Mouse (Mus musculus): ENCODE measurements around the gene Cpne2. TPM values are rescaled to one million over a fixed set of nuclear protein-coding genes. Genes with fewer than 3 reads are reported as not detected.

The Cpne2 gene
- polyA plus RNA-seq, 2 experiments: 2.6 to 2.7 TPM

DNA sequence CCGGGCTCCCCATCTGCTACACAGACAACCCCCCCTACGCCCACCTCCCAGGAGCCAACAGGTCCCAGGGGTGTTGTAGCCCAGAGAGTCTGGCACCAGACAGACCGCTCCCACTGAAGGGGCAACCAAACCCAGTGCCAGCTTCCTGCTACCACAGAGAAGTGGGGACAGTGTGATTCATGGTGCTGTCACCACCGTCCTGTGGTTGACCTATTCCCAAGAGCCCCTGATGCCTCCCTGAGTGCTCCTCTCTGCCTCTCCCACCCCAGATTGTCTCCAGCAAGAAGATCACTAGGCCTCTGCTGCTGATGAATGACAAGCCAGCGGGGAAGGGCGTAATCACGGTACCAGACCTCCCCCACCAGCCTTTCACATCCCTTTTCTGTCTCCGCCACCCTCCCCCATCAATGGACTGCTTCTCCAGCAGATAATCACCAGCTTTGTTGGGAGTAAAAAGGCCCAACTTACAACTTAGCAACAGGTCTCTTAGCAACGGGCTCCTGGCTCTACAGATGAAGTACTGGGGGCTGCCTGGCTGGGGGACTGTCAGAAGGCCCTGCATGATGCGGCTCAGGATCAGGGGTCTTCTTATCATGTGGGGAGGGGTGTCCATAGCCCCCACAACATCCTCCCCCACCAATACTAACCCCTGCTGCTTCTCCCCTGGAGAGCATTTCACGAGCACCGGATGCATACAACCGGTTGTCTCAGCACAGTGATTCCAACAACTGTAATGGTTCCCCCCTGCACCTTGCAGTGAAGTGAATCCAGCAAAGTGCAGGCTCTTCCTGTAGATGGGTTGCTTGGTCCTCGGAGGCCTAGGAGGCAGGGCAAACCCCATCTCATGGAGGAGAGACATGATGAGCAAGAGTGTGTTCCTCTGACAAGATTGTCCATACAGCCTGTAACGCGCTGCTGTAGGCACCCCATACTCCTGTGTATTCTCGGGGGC lies 19.0 kb downstream of the Cpne2 start:
- TF ChIP-seq EP300 (IDR thresholded peaks at IDR 0.05; ENCODE audit: low read depth) (no peak), CTCF (IDR thresholded peaks at IDR 0.05; ENCODE audit: low read depth) (no peak)
- Histone ChIP-seq H3K4me3 (ENCODE audit: insufficient read depth in 1 of 2, low read depth in 2 of 2, low read length in 2 of 2) (no peak overlapping the region), H3K9me3 (ENCODE audit: control insufficient read depth, low read length) (no peaks in the 10 kb centered on the region), H3K4me1 (replicated peaks; ENCODE audit: control insufficient read depth in 2 of 2, insufficient read depth in 2 of 2, low read length in 1 of 2) (no peaks in the 10 kb centered on the region), H3K9ac (replicated peaks) (no peak overlapping the region), H3K27me3 (ENCODE audit: control insufficient read depth, insufficient read depth, low read length) (no peaks in the 10 kb centered on the region), H3K36me3 (replicated peaks; ENCODE audit: control insufficient read depth, insufficient read depth, low read depth) (no peaks in the 10 kb centered on the region), H3K27ac (no peak overlapping the region), H3K4me2 (ENCODE audit: low read depth) (no peak overlapping the region)
- WGBS (ENCODE audit: insufficient replicate concordance): 61% methylated on average over 17 of the region's 17 CpGs
- ATAC-seq (ENCODE audit: insufficient read depth) (no peak), DNase-seq (ENCODE audit: low read depth in 3 of 3, low spot score in 3 of 3) (no peak)

DNA sequence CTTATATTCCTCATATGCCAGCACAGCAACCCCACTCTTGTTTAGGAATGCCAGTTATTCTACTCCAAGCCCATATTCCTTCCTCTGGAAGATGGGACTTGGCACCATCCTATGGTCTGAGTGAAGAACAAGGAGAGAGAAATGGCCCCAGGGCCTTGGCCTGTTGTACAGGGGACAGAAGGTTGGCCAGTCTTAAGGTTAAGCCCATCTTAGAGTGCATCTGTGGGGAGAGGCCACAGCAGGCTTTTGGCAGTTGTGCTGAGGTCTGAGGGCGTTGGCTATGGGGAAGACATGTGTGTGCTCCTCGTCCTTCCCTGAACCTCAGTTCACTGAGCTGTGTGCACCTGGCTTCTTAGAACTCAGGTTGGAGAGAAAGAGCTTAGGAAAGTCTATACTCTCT lies 19.9 kb downstream of the Cpne2 start:
- Histone ChIP-seq H3K9ac (replicated peaks) (no peak overlapping the region), H3K4me1 (replicated peaks; ENCODE audit: control insufficient read depth in 2 of 2, insufficient read depth in 2 of 2, low read length in 1 of 2) (no peaks in the 10 kb centered on the region), H3K27ac (no peak overlapping the region), H3K9me3 (ENCODE audit: control insufficient read depth, low read length) (no peaks in the 10 kb centered on the region), H3K4me3 (ENCODE audit: insufficient read depth in 1 of 2, low read depth in 2 of 2, low read length in 2 of 2) (no peak overlapping the region), H3K4me2 (ENCODE audit: low read depth) (no peak overlapping the region), H3K36me3 (replicated peaks; ENCODE audit: control insufficient read depth, insufficient read depth, low read depth) (no peaks in the 10 kb centered on the region), H3K27me3 (ENCODE audit: control insufficient read depth, insufficient read depth, low read length) (no peaks in the 10 kb centered on the region)
- ATAC-seq (ENCODE audit: insufficient read depth): no peak
- DNase-seq (ENCODE audit: low read depth in 3 of 3, low spot score in 3 of 3): no peak
- TF ChIP-seq EP300 (IDR thresholded peaks at IDR 0.05; ENCODE audit: low read depth) (no peak), CTCF (IDR thresholded peaks at IDR 0.05; ENCODE audit: low read depth) (no peak)
- WGBS (ENCODE audit: insufficient replicate concordance): 32% methylated on average over 2 of the region's 2 CpGs

GRCm38 (mm10) chr8:94557281-94557680 lies 24.5 kb downstream of the Cpne2 start:
- DNase-seq (ENCODE audit: low read depth in 3 of 3, low spot score in 3 of 3) (no peak), ATAC-seq (ENCODE audit: insufficient read depth) (no peak)
- 81% methylated on average over 3 of the region's 3 CpGs for WGBS (ENCODE audit: insufficient replicate concordance)
- Histone ChIP-seq H3K4me3 (ENCODE audit: insufficient read depth in 1 of 2, low read depth in 2 of 2, low read length in 2 of 2) (no peak overlapping the region), H3K27me3 (ENCODE audit: control insufficient read depth, insufficient read depth, low read length) (no peaks in the 10 kb centered on the region), H3K36me3 (replicated peaks; ENCODE audit: control insufficient read depth, insufficient read depth, low read depth) (no peaks in the 10 kb centered on the region), H3K9ac (replicated peaks) (no peak overlapping the region), H3K4me1 (replicated peaks; ENCODE audit: control insufficient read depth in 2 of 2, insufficient read depth in 2 of 2, low read length in 1 of 2) (no peaks in the 10 kb centered on the region), H3K9me3 (ENCODE audit: control insufficient read depth, low read length) (no peaks in the 10 kb centered on the region), H3K27ac (no peak overlapping the region), H3K4me2 (ENCODE audit: low read depth) (no peak overlapping the region)
- no peak for TF ChIP-seq EP300 (IDR thresholded peaks at IDR 0.05; ENCODE audit: low read depth)
- no peak for TF ChIP-seq CTCF (IDR thresholded peaks at IDR 0.05; ENCODE audit: low read depth)

- ATAC-seq (ENCODE audit: insufficient read depth): no peak
- no peak overlapping the region for H3K4me2 ChIP-seq (ENCODE audit: low read depth)
- no peak overlapping the region for H3K9ac ChIP-seq (replicated peaks)
- H3K27ac ChIP-seq: no peak overlapping the region
- H3K27me3 ChIP-seq (ENCODE audit: control insufficient read depth, insufficient read depth, low read length): no peaks in the 10 kb centered on the region
- DNase-seq (ENCODE audit: low read depth in 3 of 3, low spot score in 3 of 3): no peak
- no peak overlapping the region for H3K4me3 ChIP-seq (ENCODE audit: insufficient read depth in 1 of 2, low read depth in 2 of 2, low read length in 2 of 2)
- H3K4me1 ChIP-seq (replicated peaks; ENCODE audit: control insufficient read depth in 2 of 2, insufficient read depth in 2 of 2, low read length in 1 of 2): 0 out of 4 replicates have a peak, but pooled peaks cover 0 to 2% of the 10 kb centered on the region in 2 experiments
- H3K36me3 ChIP-seq (replicated peaks; ENCODE audit: control insufficient read depth, insufficient read depth, low read depth): no peaks in the 10 kb centered on the region
- no peak for TF ChIP-seq CTCF (IDR thresholded peaks at IDR 0.05; ENCODE audit: low read depth)
- no peak for TF ChIP-seq EP300 (IDR thresholded peaks at IDR 0.05; ENCODE audit: low read depth)
- 50% methylated on average over 5 of the region's 5 CpGs for WGBS (ENCODE audit: insufficient replicate concordance)
- H3K9me3 ChIP-seq (ENCODE audit: control insufficient read depth, low read length): no peaks in the 10 kb centered on the region
Observed at GRCm38 (mm10) chr8:94561256-94561655, 28.5 kb downstream of the Cpne2 start.

DNA sequence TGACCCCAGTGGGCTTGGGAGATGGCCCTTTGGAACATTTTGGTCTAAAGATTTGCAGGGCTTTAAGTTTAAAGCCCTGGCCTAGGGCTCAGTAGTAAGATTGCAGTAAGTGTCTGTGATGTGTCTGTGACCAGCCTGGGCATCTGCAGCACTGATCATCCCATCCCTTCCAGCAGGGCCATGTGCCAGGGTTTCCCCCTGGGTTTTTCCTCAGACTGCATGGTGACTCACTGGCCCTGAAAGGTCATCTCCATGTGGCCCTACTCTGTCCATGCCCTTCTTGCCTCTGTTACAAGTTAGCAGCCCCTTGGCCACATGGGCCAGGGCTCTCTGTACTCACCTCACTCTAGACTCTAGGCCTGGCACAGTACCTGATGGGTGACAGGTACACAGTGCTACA lies 31.6 kb downstream of the Cpne2 start:
- TF ChIP-seq CTCF (IDR thresholded peaks at IDR 0.05; ENCODE audit: low read depth): no peak
- TF ChIP-seq EP300 (IDR thresholded peaks at IDR 0.05; ENCODE audit: low read depth): no peak
- no peaks in the 10 kb centered on the region for H3K9me3 ChIP-seq (ENCODE audit: control insufficient read depth, low read length)
- no peaks in the 10 kb centered on the region for H3K36me3 ChIP-seq (replicated peaks; ENCODE audit: control insufficient read depth, insufficient read depth, low read depth)
- H3K27ac ChIP-seq: no peak overlapping the region
- no peaks in the 10 kb centered on the region for H3K27me3 ChIP-seq (ENCODE audit: control insufficient read depth, insufficient read depth, low read length)
- H3K9ac ChIP-seq (replicated peaks): no peak overlapping the region
- no peak overlapping the region for H3K4me3 ChIP-seq (ENCODE audit: insufficient read depth in 1 of 2, low read depth in 2 of 2, low read length in 2 of 2)
- DNase-seq (ENCODE audit: low read depth in 3 of 3, low spot score in 3 of 3): no peak
- H3K4me1 ChIP-seq (replicated peaks; ENCODE audit: control insufficient read depth in 2 of 2, insufficient read depth in 2 of 2, low read length in 1 of 2): 0 out of 4 replicates have a peak, but pooled peaks cover 0 to 6% of the 10 kb centered on the region in 2 experiments
- no peak for ATAC-seq (ENCODE audit: insufficient read depth)
- no peak overlapping the region for H3K4me2 ChIP-seq (ENCODE audit: low read depth)

All from liver, embryonic 14.5 days (tissue).